In the genomic region with DNA sequence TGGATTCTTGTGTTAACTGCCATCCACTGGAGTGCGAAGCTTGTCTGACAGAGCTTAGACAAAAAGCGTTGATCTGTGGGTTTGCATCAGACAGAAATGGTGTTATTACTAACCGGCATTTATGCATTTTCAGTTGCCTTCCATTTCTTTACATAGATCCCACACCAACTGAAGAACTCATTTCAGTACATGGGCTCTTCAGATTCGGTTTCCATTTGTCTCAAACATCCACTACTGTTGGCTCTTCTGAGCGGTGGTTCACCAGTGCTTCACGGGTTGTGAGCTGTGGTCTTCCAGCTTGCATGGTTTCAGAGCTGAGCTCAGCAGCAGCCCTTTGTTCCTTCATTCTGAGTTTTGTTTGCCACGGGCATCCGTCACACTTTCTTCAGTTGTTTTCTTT, we compare ENCODE assay signal across 27 mouse cellular contexts.
"Had no signal": no experiment of that assay in that cellular context is flagged by ENCODE, and none has a peak within 500 bp of the region (broad histone marks: within the 10 kb centered on the region; RNA-seq: fewer than 3 reads in every experiment).

No protein-coding gene starts in this region.

- DNase-seq: cerebellum, adult 8-10 months; cerebellum, adult 9-10 months; cerebellum, adult 9-11 months; cerebellum, postnatal 10 days; cerebellum, postnatal 14 days; cerebellum, postnatal 25 days; cerebellum, postnatal 36 days; embryo, embryonic 11 days; forebrain, postnatal 0 days; gastrocnemius, adult 2 months; gastrocnemius, postnatal 10 days; gastrocnemius, postnatal 14 days; gastrocnemius, postnatal 25 days; gastrocnemius, postnatal 36 days; heart, adult 18-20 months had no signal

- H3K4me2 ChIP-seq: embryonic facial prominence, embryonic 12.5 days; embryonic facial prominence, embryonic 13.5 days; embryonic facial prominence, embryonic 15.5 days; forebrain, embryonic 12.5 days; forebrain, embryonic 13.5 days; forebrain, embryonic 15.5 days had no signal

- H3K4me3 ChIP-seq: embryonic facial prominence, embryonic 10.5 days; embryonic facial prominence, embryonic 12.5 days; embryonic facial prominence, embryonic 13.5 days; embryonic facial prominence, embryonic 15.5 days; erythroblast, embryonic 14.5 days; forebrain, embryonic 10.5 days; forebrain, embryonic 12.5 days; forebrain, embryonic 13.5 days; forebrain, embryonic 15.5 days; gastrocnemius, adult 2 months; heart, embryonic 10.5 days had no signal

- ATAC-seq: forebrain, embryonic 13.5 days; forebrain, embryonic 14.5 days; forebrain, embryonic 15.5 days; forebrain, embryonic 16.5 days; forebrain, postnatal 0 days had no signal

- H3K36me3 ChIP-seq: embryonic facial prominence, embryonic 10.5 days; embryonic facial prominence, embryonic 12.5 days; embryonic facial prominence, embryonic 13.5 days; embryonic facial prominence, embryonic 15.5 days; forebrain, embryonic 10.5 days; forebrain, embryonic 12.5 days; forebrain, embryonic 15.5 days; heart, embryonic 10.5 days had no signal

- H3K9ac ChIP-seq: embryonic facial prominence, embryonic 12.5 days; embryonic facial prominence, embryonic 13.5 days; embryonic facial prominence, embryonic 15.5 days; forebrain, embryonic 12.5 days; forebrain, embryonic 13.5 days; forebrain, embryonic 15.5 days; forebrain, postnatal 0 days had no signal

- H3K27me3 ChIP-seq: embryonic facial prominence, embryonic 12.5 days; embryonic facial prominence, embryonic 13.5 days; embryonic facial prominence, embryonic 15.5 days; forebrain, embryonic 13.5 days; forebrain, embryonic 15.5 days had no signal

- H3K9me3 ChIP-seq: embryonic facial prominence, embryonic 10.5 days; embryonic facial prominence, embryonic 12.5 days; embryonic facial prominence, embryonic 13.5 days; embryonic facial prominence, embryonic 15.5 days; forebrain, embryonic 10.5 days; forebrain, embryonic 12.5 days; forebrain, embryonic 13.5 days; forebrain, embryonic 15.5 days; heart, embryonic 10.5 days had no signal

- H3K27ac ChIP-seq: embryonic facial prominence, embryonic 10.5 days; embryonic facial prominence, embryonic 12.5 days; embryonic facial prominence, embryonic 13.5 days; embryonic facial prominence, embryonic 15.5 days; forebrain, embryonic 10.5 days; forebrain, embryonic 12.5 days; forebrain, embryonic 13.5 days; forebrain, embryonic 15.5 days; gastrocnemius, adult 2 months; heart, embryonic 10.5 days had no signal
